Mouse (Mus musculus) liver, embryonic 11.5 days (tissue): ENCODE data around the gene Stard10. TPM values are rescaled to one million over a fixed set of nuclear protein-coding genes. Genes with fewer than 3 reads are reported as not detected.
A peak's percentile ranks its signal among the peaks of the same experiment; 100 is the strongest.

Experiments
- ATAC-seq: fragments of 200-750 bp; cut with Nextera tagmentation; replicated peaks from 2 replicates; pipeline ENCODE4 v1.8.0; 2017; ENCODE audit warnings: moderate number of reproducible peaks, mild to moderate bottlenecking, moderate TSS enrichment, moderate library complexity; ENCODE audit not compliant: low FRiP score
- DNase-seq: peaks from one replicate; pipeline ENCODE4 v3.0.0-alpha.2; 2017; ENCODE audit warnings: low spot score
- H3K27ac ChIP-seq: fragments of 300-500 bp; sonication (generic); 2 replicates; pipeline ENCODE4 v1.5.1; 2014; ENCODE audit warnings: mild to moderate bottlenecking, low read depth, low read length, control low read depth
- H3K27me3 ChIP-seq: fragments of 300-500 bp; sonication (generic); replicated peaks from 2 replicates; pipeline ENCODE4 v1.6.1; 2014; ENCODE audit warnings: low read length, mixed read lengths; ENCODE audit not compliant: control insufficient read depth, insufficient read depth
- H3K36me3 ChIP-seq: fragments of 300-500 bp; sonication (generic); 2 replicates; pipeline ENCODE4 v1.6.1; 2014; ENCODE audit warnings: mild to moderate bottlenecking, low read length, moderate library complexity, mixed read lengths; ENCODE audit not compliant: control insufficient read depth, insufficient read depth
- H3K4me1 ChIP-seq: fragments of 300-500 bp; sonication (generic); replicated peaks from 2 replicates; pipeline ENCODE4 v1.6.1; 2014; ENCODE audit warnings: low read length, mixed read lengths; ENCODE audit not compliant: control insufficient read depth, insufficient read depth
- H3K4me2 ChIP-seq: fragments of 300-500 bp; sonication (generic); 2 replicates; pipeline ENCODE4 v1.6.1; 2014; ENCODE audit warnings: mild to moderate bottlenecking, control low read depth, moderate library complexity
- H3K4me3 ChIP-seq: fragments of 300-500 bp; sonication (generic); 2 replicates; pipeline ENCODE4 v1.5.1; 2014; ENCODE audit warnings: low read depth, low read length, control low read depth
- H3K9ac ChIP-seq: fragments of 300-500 bp; sonication (generic); 2 replicates; pipeline ENCODE4 v1.6.1; 2014; ENCODE audit warnings: low read depth, low read length, control low read depth
- H3K9me3 ChIP-seq: fragments of 300-500 bp; sonication (generic); 2 replicates; pipeline ENCODE4 v1.6.1; 2016; ENCODE audit warnings: low read length, inconsistent platforms, mixed read lengths; ENCODE audit not compliant: control insufficient read depth
- WGBS: fragments of 180-500 bp; shearing (Covaris S2); extraction: QIAGEN DNeasy Blood & Tissue Kit; methylation state at CpG from one replicate; pipeline ENCODE4 v1.1.7; 2014; 5-methylcytosine and 5-hydroxymethylcytosine counted together
- polyA plus RNA-seq: library from polyadenylated mRNA; unstranded; fragments of >200 nt; fragmentation: Nextera tagmentation; extraction: Ambion mirVana; gene quantifications from 2 replicates; pipeline ENCODE4 v1.2.1, GENCODE M21; 2014

Gene Stard10
- polyA plus RNA-seq, 1 experiment from 2014 or later: 93.9 TPM

GRCm38 (mm10) chr7:101393694-101394504 lies 77.0 kb downstream of the Stard10 start:
- peak overlapping the region; percentile 10; the same call in 1 of the 2 replicates for H3K4me3 ChIP-seq
- H3K27ac ChIP-seq: peak overlapping the region; percentile 80
- 56% methylated on average over 8 of the region's 8 CpGs for WGBS
- no peaks in the 10 kb centered on the region for H3K9me3 ChIP-seq
- ATAC-seq (peak; percentile 38; the same call in 1 of the 2 replicates), DNase-seq (no peak)
- H3K36me3 ChIP-seq: peaks cover 22% of the 10 kb centered on the region
- H3K9ac ChIP-seq: no peak overlapping the region
- H3K27me3 ChIP-seq: no peaks in the 10 kb centered on the region
- H3K4me2 ChIP-seq: peak overlapping the region; percentile 48
- peaks cover 12% of the 10 kb centered on the region for H3K4me1 ChIP-seq

- no peaks in the 10 kb centered on the region for H3K9me3 ChIP-seq
- 77% methylated on average over 3 of the region's 3 CpGs for WGBS
- no peak overlapping the region for H3K9ac ChIP-seq
- H3K4me2 ChIP-seq: peak overlapping the region; percentile 48
- peak overlapping the region; percentile 80 for H3K27ac ChIP-seq
- DNase-seq (no peak), ATAC-seq (no peak)
- H3K27me3 ChIP-seq: no peaks in the 10 kb centered on the region
- H3K36me3 ChIP-seq: peaks cover 24% of the 10 kb centered on the region
- H3K4me1 ChIP-seq: peaks cover 12% of the 10 kb centered on the region
- H3K4me3 ChIP-seq: peak overlapping the region; percentile 10; the same call in 1 of the 2 replicates
These were observed 77.7 kb downstream of the Stard10 start for GRCm38 (mm10) chr7:101394569-101394968.

GRCm38 (mm10) chr7:101395471-101395870 lies 78.6 kb downstream of the Stard10 start:
- Histone ChIP-seq H3K9ac (no peak overlapping the region), H3K9me3 (no peaks in the 10 kb centered on the region), H3K4me3 (no peak overlapping the region), H3K4me2 (peak overlapping the region; percentile 48), H3K4me1 (peaks cover 8% of the 10 kb centered on the region), H3K36me3 (peaks cover 28% of the 10 kb centered on the region), H3K27me3 (no peaks in the 10 kb centered on the region), H3K27ac (no peak overlapping the region)
- ATAC-seq: no peak
- DNase-seq: no peak
- WGBS: 72% methylated on average over 2 of the region's 2 CpGs

Other genes starting within 250 kb of the Stard10 start
- 14.2 and 14.4 TPM in 2 replicates for gene Fchsd2, start 224.2 kb upstream of the Stard10 start, polyA plus RNA-seq
- 5.7 and 6.4 TPM in 2 replicates for gene Atg16l2, start 14.8 kb upstream of the Stard10 start, polyA plus RNA-seq
- 33.8 and 33.9 TPM in 2 replicates for gene Arap1, start 31.0 kb downstream of the Stard10 start, polyA plus RNA-seq
- 2.1 TPM in 1 of 2 replicates, not detected in the other for gene Gm45837, start 93.8 kb downstream of the Stard10 start, polyA plus RNA-seq
- gene Pde2a, start 104.6 kb downstream of the Stard10 start, polyA plus RNA-seq: 14.4 and 15.0 TPM in 2 replicates